9 mouse cellular contexts compared by ENCODE assay signal in genomic region chr2:170507734-170508133, GRCm38 (mm10). TPM values are rescaled to one million over a fixed set of nuclear protein-coding genes. Genes with fewer than 3 reads are reported as not detected.
DNase-seq lines count a peak whose midpoint lies in the region; ATAC-seq lines count a peak whose summit lies in the region.
"Had no signal": no experiment of that assay in that cellular context is flagged by ENCODE, and none has a peak within 500 bp of the region (broad histone marks: within the 10 kb centered on the region; RNA-seq: fewer than 3 reads in every experiment).

No protein-coding gene starts in this region.

- H3K9ac ChIP-seq in midbrain, embryonic 13.5 days (replicated peaks) = no peak overlapping the region
- 0 out of 2 replicates have a peak overlapping the region, but pooled peaks have one; percentile 8 for H3K9ac ChIP-seq in kidney, embryonic 16.5 days (replicated peaks; ENCODE audit: low read length)
- no peak overlapping the region for H3K9ac ChIP-seq in liver, embryonic 11.5 days (ENCODE audit: low read depth, low read length)

- H3K27ac ChIP-seq in midbrain, embryonic 10.5 days (replicated peaks) = no peak overlapping the region
- no peak overlapping the region for H3K27ac ChIP-seq in midbrain, embryonic 13.5 days
- no peak overlapping the region for H3K27ac ChIP-seq in kidney, embryonic 16.5 days (ENCODE audit: low read length)
- no peak overlapping the region for H3K27ac ChIP-seq in liver, embryonic 11.5 days (ENCODE audit: low read depth, low read length)

- peaks cover 4% of the 10 kb centered on the region; the same call in 1 of the 2 replicates for H3K27me3 ChIP-seq in midbrain, embryonic 10.5 days (ENCODE audit: low read depth, poor library complexity, severe bottlenecking)
- H3K27me3 ChIP-seq in midbrain, embryonic 13.5 days = peaks cover 11% of the 10 kb centered on the region; the same call in 1 of the 2 replicates
- H3K27me3 ChIP-seq in kidney, embryonic 16.5 days (ENCODE audit: insufficient read depth, low read length) = 0 out of 2 replicates have a peak, but pooled peaks cover 8% of the 10 kb centered on the region
- 0 out of 2 replicates have a peak, but pooled peaks cover 2% of the 10 kb centered on the region for H3K27me3 ChIP-seq in liver, embryonic 11.5 days (replicated peaks; ENCODE audit: control insufficient read depth, insufficient read depth, low read length)

- H3K4me1 ChIP-seq in midbrain, embryonic 10.5 days = peaks cover 23% of the 10 kb centered on the region
- peaks cover 22% of the 10 kb centered on the region for H3K4me1 ChIP-seq in midbrain, embryonic 13.5 days (replicated peaks)
- H3K4me1 ChIP-seq in kidney, embryonic 16.5 days (ENCODE audit: insufficient read depth, low read length) = peaks cover 18% of the 10 kb centered on the region
- peaks cover 8% of the 10 kb centered on the region for H3K4me1 ChIP-seq in liver, embryonic 11.5 days (replicated peaks; ENCODE audit: control insufficient read depth, insufficient read depth, low read length)

- DNase-seq in midbrain, embryonic 10.5 days (ENCODE audit: low spot score) = peak; percentile 78
- peak; percentile 75 for DNase-seq in cerebellum, adult 11-12 months
- DNase-seq in frontal cortex, postnatal 10 days (ENCODE audit: low spot score in 2 of 2) = peak; percentile 47 to 81
- DNase-seq in liver, embryonic 11.5 days (ENCODE audit: low spot score) = peak; percentile 69
- DNase-seq in ovary, postnatal 14 days (ENCODE audit: low spot score) = peak; percentile 78
- DNase-seq in thymus, postnatal 10 days (ENCODE audit: low spot score in 2 of 2) = peak; percentile 54 to 72

- H3K4me3 ChIP-seq in midbrain, embryonic 10.5 days = no peak overlapping the region
- H3K4me3 ChIP-seq in midbrain, embryonic 13.5 days (replicated peaks) = no peak overlapping the region
- H3K4me3 ChIP-seq in kidney, embryonic 16.5 days (ENCODE audit: low read length) = no peak overlapping the region
- no peak overlapping the region for H3K4me3 ChIP-seq in liver, embryonic 11.5 days (ENCODE audit: low read depth, low read length)
- H3K4me3 ChIP-seq: erythroblast, embryonic 14.5 days had no signal

- no peak; the same call in 1 of the 2 replicates for ATAC-seq in midbrain, embryonic 13.5 days
- ATAC-seq in kidney, embryonic 16.5 days (ENCODE audit: low FRiP score, low TSS enrichment) = 0 out of 2 replicates have a peak, but pooled peaks have one; percentile 43
- ATAC-seq in liver, embryonic 11.5 days (replicated peaks; ENCODE audit: low FRiP score) = no peak

- no peaks in the 10 kb centered on the region for H3K9me3 ChIP-seq in midbrain, embryonic 10.5 days (replicated peaks)
- no peaks in the 10 kb centered on the region for H3K9me3 ChIP-seq in midbrain, embryonic 13.5 days
- H3K9me3 ChIP-seq in kidney, embryonic 16.5 days (ENCODE audit: low read length) = no peaks in the 10 kb centered on the region
- H3K9me3 ChIP-seq in liver, embryonic 11.5 days (ENCODE audit: control insufficient read depth, low read length) = no peaks in the 10 kb centered on the region

- WGBS in midbrain, embryonic 10.5 days = 13% methylated on average over 10 of the region's 10 CpGs
- 7% methylated on average over 10 of the region's 10 CpGs for WGBS in midbrain, embryonic 13.5 days
- WGBS in kidney, embryonic 16.5 days = 7% methylated on average over 10 of the region's 10 CpGs
- 5% methylated on average over 10 of the region's 10 CpGs for WGBS in liver, embryonic 11.5 days

- H3K36me3 ChIP-seq in midbrain, embryonic 10.5 days = no peaks in the 10 kb centered on the region
- H3K36me3 ChIP-seq in midbrain, embryonic 13.5 days = no peaks in the 10 kb centered on the region
- no peaks in the 10 kb centered on the region for H3K36me3 ChIP-seq in kidney, embryonic 16.5 days (ENCODE audit: insufficient read depth, low read length)
- H3K36me3 ChIP-seq in liver, embryonic 11.5 days (ENCODE audit: control insufficient read depth, insufficient read depth, low read length) = no peaks in the 10 kb centered on the region

- H3K4me2 ChIP-seq in midbrain, embryonic 13.5 days (replicated peaks) = no peak overlapping the region
- H3K4me2 ChIP-seq in kidney, embryonic 16.5 days (replicated peaks; ENCODE audit: low read depth, low read length) = no peak overlapping the region
- H3K4me2 ChIP-seq in liver, embryonic 11.5 days = no peak overlapping the region

RNA-seq across cellular contexts. Expression of gene Cyp24a1, which starts 10.8 kb away (rescaled TPM):
- polyA plus RNA-seq in midbrain, embryonic 10.5 days (2016; fragmentation: Nextera tagmentation; extraction: Ambion mirVana) = not detected in 2 replicates
- 0.10 and 0.17 TPM in 2 replicates for polyA plus RNA-seq in midbrain, embryonic 13.5 days (2015; fragmentation: Nextera tagmentation; extraction: Ambion mirVana)
- 3.2 and 4.0 TPM in 2 replicates for polyA plus RNA-seq in kidney, embryonic 16.5 days (2015; fragmentation: Nextera tagmentation; extraction: Ambion mirVana)
- polyA plus RNA-seq in liver, embryonic 11.5 days (2014; fragmentation: Nextera tagmentation; extraction: Ambion mirVana) = not detected in 2 replicates
- polyA plus RNA-seq: erythroblast, embryonic 14.5 days had no signal

RNA-seq across cellular contexts. Expression of gene Pfdn4, which starts 11.5 kb away (rescaled TPM):
- polyA plus RNA-seq in midbrain, embryonic 10.5 days (2016; fragmentation: Nextera tagmentation; extraction: Ambion mirVana) = 97.8 and 106 TPM in 2 replicates
- polyA plus RNA-seq in midbrain, embryonic 13.5 days (2015; fragmentation: Nextera tagmentation; extraction: Ambion mirVana) = 127 and 147 TPM in 2 replicates
- 56.4 and 74.0 TPM in 2 replicates for polyA plus RNA-seq in kidney, embryonic 16.5 days (2015; fragmentation: Nextera tagmentation; extraction: Ambion mirVana)
- polyA plus RNA-seq in liver, embryonic 11.5 days (2014; fragmentation: Nextera tagmentation; extraction: Ambion mirVana) = 85.7 and 101 TPM in 2 replicates
